Comparison of ENCODE assay signal across 12 mouse cellular contexts in genomic region chr2:129179946-129180853, GRCm38 (mm10). TPM values are rescaled to one million over a fixed set of nuclear protein-coding genes. Genes with fewer than 3 reads are reported as not detected.
DNase-seq lines count a peak whose midpoint lies in the region; ATAC-seq and TF ChIP-seq lines count a peak whose summit lies in the region.
"Had no signal": no experiment of that assay in that cellular context is flagged by ENCODE, and none has a peak within 500 bp of the region (broad histone marks: within the 10 kb centered on the region; RNA-seq: fewer than 3 reads in every experiment).

No protein-coding gene starts in this region.

- no peak overlapping the region for H3K4me2 ChIP-seq in heart, embryonic 15.5 days
- no peak overlapping the region for H3K4me2 ChIP-seq in liver, embryonic 13.5 days
- H3K4me2 ChIP-seq: heart, embryonic 11.5 days; midbrain, embryonic 13.5 days had no signal

- 63% methylated on average over 8 of the region's 8 CpGs for WGBS in heart, embryonic 15.5 days
- 29% methylated on average over 8 of the region's 8 CpGs for WGBS in liver, embryonic 13.5 days (ENCODE audit: insufficient replicate concordance)
- 5% methylated on average over 8 of the region's 8 CpGs for WGBS in thymus, adult 2 months

- TF ChIP-seq POLR2A in ES-Bruce4 (IDR thresholded peaks at IDR 0.05; ENCODE audit: insufficient read depth, low read length), result no peak
- TF ChIP-seq POLR2A in thymus, adult 2 months (IDR thresholded peaks at IDR 0.05; ENCODE audit: control insufficient read depth, extremely low read depth, insufficient read depth, low read length, poor library complexity), result no peak

- no peak overlapping the region for H3K4me3 ChIP-seq in heart, embryonic 15.5 days
- no peak overlapping the region for H3K4me3 ChIP-seq in ES-Bruce4 (ENCODE audit: low read depth, low read length)
- no peak overlapping the region for H3K4me3 ChIP-seq in liver, embryonic 13.5 days (replicated peaks)
- H3K4me3 ChIP-seq in thymus, adult 2 months (ENCODE audit: control insufficient read depth, insufficient read depth, low read length), result no peak overlapping the region
- H3K4me3 ChIP-seq in layer of hippocampus, adult 2 months, result no peak overlapping the region
- H3K4me3 ChIP-seq: midbrain, embryonic 13.5 days had no signal

- no peaks in the 10 kb centered on the region for H3K27me3 ChIP-seq in heart, embryonic 15.5 days
- no peaks in the 10 kb centered on the region for H3K27me3 ChIP-seq in ES-Bruce4 (ENCODE audit: control insufficient read depth, insufficient read depth, low read length, poor library complexity, severe bottlenecking)
- peaks cover 3% of the 10 kb centered on the region; the same call in 1 of the 2 replicates for H3K27me3 ChIP-seq in liver, embryonic 13.5 days
- no peaks in the 10 kb centered on the region for H3K27me3 ChIP-seq in thymus, adult 2 months (ENCODE audit: control insufficient read depth, insufficient read depth, low read length)
- H3K27me3 ChIP-seq: midbrain, embryonic 13.5 days had no signal

- H3K9me3 ChIP-seq in heart, embryonic 15.5 days (replicated peaks), result no peaks in the 10 kb centered on the region
- no peaks in the 10 kb centered on the region for H3K9me3 ChIP-seq in ES-Bruce4 (replicated peaks; ENCODE audit: control insufficient read depth, insufficient read depth, low read length, poor library complexity, severe bottlenecking)
- H3K9me3 ChIP-seq in liver, embryonic 13.5 days (replicated peaks), result no peaks in the 10 kb centered on the region
- H3K9me3 ChIP-seq: midbrain, embryonic 13.5 days had no signal

- no peak for TF ChIP-seq CTCF in ES-Bruce4 (IDR thresholded peaks at IDR 0.05; ENCODE audit: low read depth, low read length)
- no peak for TF ChIP-seq CTCF in thymus, adult 2 months (IDR thresholded peaks at IDR 0.05; ENCODE audit: borderline replicate concordance, control insufficient read depth, extremely low read depth, insufficient read depth, low read length, poor library complexity)
- TF ChIP-seq CTCF in layer of hippocampus, adult 2 months (conservative IDR thresholded peaks at IDR 0.05), result no peak

- no peak for ATAC-seq in heart, embryonic 15.5 days (replicated peaks; ENCODE audit: insufficient number of reproducible peaks, insufficient read depth, low FRiP score, low read depth)
- ATAC-seq in liver, embryonic 13.5 days (ENCODE audit: low read depth), result 0 out of 2 replicates have a peak, but pooled peaks have one; percentile 26
- ATAC-seq: midbrain, embryonic 13.5 days had no signal

- peaks cover 11% of the 10 kb centered on the region for H3K4me1 ChIP-seq in heart, embryonic 15.5 days (replicated peaks)
- H3K4me1 ChIP-seq in ES-Bruce4 (ENCODE audit: control insufficient read depth, insufficient read depth, low read length), result peaks cover 4% of the 10 kb centered on the region
- H3K4me1 ChIP-seq in liver, embryonic 13.5 days (replicated peaks), result peaks cover 22% of the 10 kb centered on the region
- H3K4me1 ChIP-seq in thymus, adult 2 months (replicated peaks; ENCODE audit: control insufficient read depth, insufficient read depth, low read length), result peaks cover 58% of the 10 kb centered on the region

- no peak for TF ChIP-seq EP300 in ES-Bruce4 (IDR thresholded peaks at IDR 0.05; ENCODE audit: insufficient read depth, low read depth, low read length)

- no peak for DNase-seq in heart, adult 9 months (ENCODE audit: low spot score in 2 of 2)
- DNase-seq in liver, embryonic 13.5 days, result no peak
- DNase-seq in thymus, adult 2 months, result peak; percentile 74
- DNase-seq in layer of hippocampus, adult 2 months (ENCODE audit: low spot score in 2 of 2), result no peak
- DNase-seq in Muller cell, postnatal 12 days (ENCODE audit: inconsistent ontology term), result no peak
- DNase-seq in cerebellum, adult 9-10 months, result no peak
- DNase-seq: cerebellum, adult 9-11 months; lung, adult 2 months had no signal

- no peaks in the 10 kb centered on the region for H3K36me3 ChIP-seq in heart, embryonic 15.5 days
- no peaks in the 10 kb centered on the region for H3K36me3 ChIP-seq in ES-Bruce4 (ENCODE audit: control insufficient read depth, insufficient read depth, low read length, poor library complexity, severe bottlenecking)
- H3K36me3 ChIP-seq in liver, embryonic 13.5 days, result no peaks in the 10 kb centered on the region
- no peaks in the 10 kb centered on the region for H3K36me3 ChIP-seq in thymus, adult 2 months (ENCODE audit: control insufficient read depth, insufficient read depth, low read length)
- H3K36me3 ChIP-seq: midbrain, embryonic 13.5 days had no signal

- peak overlapping the region; percentile 20; the same call in 1 of the 2 replicates for H3K27ac ChIP-seq in heart, embryonic 15.5 days
- H3K27ac ChIP-seq in ES-Bruce4 (ENCODE audit: insufficient read depth, low read length), result peak overlapping the region; percentile 72
- H3K27ac ChIP-seq in liver, embryonic 13.5 days, result peak overlapping the region; percentile 63
- peak overlapping the region; percentile 91 for H3K27ac ChIP-seq in thymus, adult 2 months (ENCODE audit: control insufficient read depth, insufficient read depth, low read length)
- H3K27ac ChIP-seq in layer of hippocampus, adult 2 months, result no peak overlapping the region
- H3K27ac ChIP-seq: midbrain, embryonic 13.5 days had no signal

- no peak overlapping the region for H3K9ac ChIP-seq in heart, embryonic 15.5 days
- H3K9ac ChIP-seq in ES-Bruce4 (ENCODE audit: low read depth, poor library complexity, severe bottlenecking), result peak overlapping the region; percentile 27; the same call in 1 of the 2 replicates
- no peak overlapping the region for H3K9ac ChIP-seq in liver, embryonic 13.5 days
- H3K9ac ChIP-seq: midbrain, embryonic 13.5 days had no signal

RNA-seq across cellular contexts. Expression of gene Slc20a1, which starts 18.4 kb away (rescaled TPM):
- polyA plus RNA-seq in heart, embryonic 15.5 days (2015; fragmentation: Nextera tagmentation; extraction: Ambion mirVana), result 16.3 and 17.9 TPM in 2 replicates
- 224 and 225 TPM in 2 replicates for polyA plus RNA-seq in ES-Bruce4 (2011; ENCODE audit: insufficient read depth, insufficient read length, low read depth, missing spikeins)
- polyA plus RNA-seq in liver, embryonic 13.5 days (2015; fragmentation: Nextera tagmentation; extraction: Ambion mirVana), result 48.6 and 55.8 TPM in 2 replicates
- 77.3 and 82.0 TPM in 2 replicates for polyA plus RNA-seq in thymus, adult 2 months (2012; rRNA removed)
- total RNA-seq in layer of hippocampus, adult 2 months (2021), result 100 to 1,000 TPM; 110 to 124 TPM

RNA-seq across cellular contexts. Expression of gene Chchd5, which starts 50.7 kb away (rescaled TPM):
- polyA plus RNA-seq in heart, embryonic 15.5 days (2015; fragmentation: Nextera tagmentation; extraction: Ambion mirVana), result 17.0 and 18.5 TPM in 2 replicates
- polyA plus RNA-seq in ES-Bruce4 (2011; ENCODE audit: insufficient read depth, insufficient read length, low read depth, missing spikeins), result 43.8 and 46.5 TPM in 2 replicates
- polyA plus RNA-seq in liver, embryonic 13.5 days (2015; fragmentation: Nextera tagmentation; extraction: Ambion mirVana), result 9.6 and 10.9 TPM in 2 replicates
- polyA plus RNA-seq in thymus, adult 2 months (2012; rRNA removed), result 55.5 and 65.2 TPM in 2 replicates
- total RNA-seq in layer of hippocampus, adult 2 months (2021), result 10 to 100 TPM; 12.1 to 14.1 TPM
